Mouse (Mus musculus) spleen, adult 12 weeks (tissue): Measurements from ENCODE around the gene 6330409D20Rik.

Source experiments
- DNase-seq: peaks from one replicate; pipeline ENCODE4 v3.0.0; 2022; ENCODE audit warnings: low spot score

6330409D20Rik gene

DNA sequence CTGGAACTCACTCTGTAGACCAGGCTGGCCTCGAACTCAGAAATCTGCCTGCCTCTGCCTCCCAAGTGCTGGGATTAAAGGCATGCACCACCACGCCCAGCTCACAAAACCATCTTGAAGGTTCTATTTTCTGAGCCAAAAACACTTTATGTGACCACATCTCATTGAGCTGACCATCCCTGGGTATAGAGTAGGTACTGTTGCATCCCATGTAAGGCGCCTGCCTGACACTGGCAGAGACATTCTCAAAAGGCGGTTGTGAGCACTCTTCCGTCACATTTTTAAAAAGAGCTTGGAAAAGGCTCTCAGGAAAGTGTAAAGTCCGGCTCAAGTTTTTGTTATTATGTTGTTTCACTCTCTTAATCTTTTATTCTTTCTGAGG is 15.8 kb upstream of the 6330409D20Rik start:
- DNase-seq: no peak

DNA sequence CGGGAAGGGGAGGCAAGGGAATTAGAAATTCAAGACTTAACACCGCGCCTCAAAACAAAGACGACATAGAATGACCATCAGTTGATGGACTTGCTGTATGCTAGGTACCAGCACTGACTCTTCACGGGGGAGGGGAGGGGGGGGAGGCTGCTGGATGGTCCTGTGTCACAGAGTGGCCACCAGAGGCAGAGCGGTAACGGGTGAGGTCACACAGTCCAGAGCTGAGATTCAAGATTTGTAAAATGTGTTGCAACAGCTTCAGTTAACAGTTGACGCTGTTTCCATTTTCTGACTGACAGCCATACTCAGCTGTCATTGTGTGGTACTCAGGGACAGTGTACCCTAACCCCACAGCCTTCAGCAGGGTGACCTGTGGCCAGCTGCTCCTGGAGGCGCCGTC is 11.4 kb upstream of the 6330409D20Rik start:
- no peak for DNase-seq

DNA sequence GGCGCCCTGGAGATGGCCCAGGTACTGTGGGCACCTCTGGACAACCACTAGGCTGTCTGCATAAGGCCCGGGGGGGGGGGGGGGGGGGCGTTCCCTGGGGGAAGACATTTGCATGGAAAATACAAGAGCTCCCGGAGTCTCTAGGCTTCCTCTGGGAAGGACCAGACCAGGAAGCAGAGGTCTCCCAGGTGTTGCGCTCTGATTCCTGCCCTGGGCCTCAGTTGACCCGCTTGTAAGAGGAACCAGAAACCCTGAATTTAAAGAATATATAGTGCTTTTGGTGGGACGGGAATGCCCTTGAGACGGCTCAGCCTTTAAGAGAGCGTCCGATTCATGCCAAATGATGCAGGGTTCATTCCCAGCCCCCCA is 10.8 kb upstream of the 6330409D20Rik start:
- no peak for DNase-seq

DNA sequence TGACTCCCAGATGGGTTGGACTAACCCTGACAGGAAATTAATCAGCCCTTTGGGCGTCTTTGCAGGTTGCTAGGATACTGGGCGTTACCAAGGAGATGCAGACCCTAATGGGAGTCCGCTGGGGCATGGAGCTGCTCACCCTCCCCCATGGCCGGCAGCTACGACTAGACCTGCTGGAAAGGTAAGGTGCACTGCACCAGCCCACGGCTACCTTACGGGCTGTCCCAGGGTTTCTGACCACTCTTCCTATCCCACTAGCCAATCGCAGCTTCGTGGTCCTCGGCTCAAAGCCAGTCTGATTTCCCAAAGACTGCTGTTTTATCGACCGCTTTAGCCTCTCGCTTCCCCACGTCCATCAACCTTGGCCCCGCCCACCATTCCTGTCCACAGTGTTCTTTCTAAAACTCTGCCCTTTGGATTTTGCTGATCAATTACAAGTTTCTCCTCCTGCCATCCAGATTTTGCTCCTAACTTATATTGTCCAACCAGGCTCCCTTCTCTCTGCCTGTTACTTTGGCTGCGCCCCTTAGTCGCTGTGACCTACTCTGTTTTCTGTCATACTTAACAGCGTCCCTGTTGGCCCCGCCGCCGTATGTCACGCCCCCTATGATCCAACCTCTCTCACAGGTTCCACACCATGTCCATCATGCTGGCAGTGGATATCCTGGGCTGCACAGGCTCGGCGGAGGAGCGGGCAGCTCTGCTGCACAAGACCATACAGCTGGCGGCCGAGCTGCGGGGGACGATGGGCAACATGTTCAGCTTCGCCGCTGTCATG is 10.3 kb upstream of the 6330409D20Rik start:
- no peak for DNase-seq

DNA sequence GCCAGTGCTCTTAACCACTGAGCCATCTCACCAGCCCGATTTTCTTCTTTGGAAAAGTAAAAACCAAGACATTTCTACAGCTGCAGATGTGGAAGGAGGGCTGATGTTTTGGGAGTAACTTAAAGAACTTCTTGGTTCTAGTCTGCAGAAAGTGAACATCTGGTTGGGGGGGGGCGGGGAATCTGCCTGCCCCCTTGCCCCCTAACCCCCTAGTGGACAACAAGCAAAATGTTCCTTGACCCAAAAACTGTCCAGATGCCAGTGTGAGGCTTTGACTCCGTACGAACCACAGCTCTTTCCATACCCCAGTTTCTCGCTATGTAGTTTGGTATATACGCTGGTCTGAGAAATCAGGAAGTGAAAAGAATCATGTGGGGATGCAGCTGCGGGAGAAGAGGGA is 9.4 kb upstream of the 6330409D20Rik start:
- DNase-seq: no peak

DNA sequence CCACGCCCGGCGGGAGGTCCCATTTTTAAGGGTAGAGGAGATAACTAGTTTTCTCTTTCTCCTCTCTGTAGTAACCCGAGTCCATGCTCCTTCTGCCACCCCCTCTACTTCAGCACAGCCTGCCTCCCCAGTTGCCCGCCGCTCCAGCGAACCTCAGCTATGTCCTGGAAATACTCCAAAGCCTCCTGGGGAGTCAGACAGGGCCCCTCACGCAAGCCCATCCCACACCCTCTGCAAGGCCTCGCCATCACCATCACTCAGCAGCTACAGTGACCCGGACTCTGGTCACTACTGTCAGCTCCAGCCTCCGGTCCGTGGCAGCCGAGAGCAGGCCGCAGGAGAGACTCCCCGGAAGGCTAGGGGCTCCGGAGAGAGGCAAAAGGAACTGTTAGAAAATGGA is 8.3 kb upstream of the 6330409D20Rik start:
- no peak for DNase-seq

DNA sequence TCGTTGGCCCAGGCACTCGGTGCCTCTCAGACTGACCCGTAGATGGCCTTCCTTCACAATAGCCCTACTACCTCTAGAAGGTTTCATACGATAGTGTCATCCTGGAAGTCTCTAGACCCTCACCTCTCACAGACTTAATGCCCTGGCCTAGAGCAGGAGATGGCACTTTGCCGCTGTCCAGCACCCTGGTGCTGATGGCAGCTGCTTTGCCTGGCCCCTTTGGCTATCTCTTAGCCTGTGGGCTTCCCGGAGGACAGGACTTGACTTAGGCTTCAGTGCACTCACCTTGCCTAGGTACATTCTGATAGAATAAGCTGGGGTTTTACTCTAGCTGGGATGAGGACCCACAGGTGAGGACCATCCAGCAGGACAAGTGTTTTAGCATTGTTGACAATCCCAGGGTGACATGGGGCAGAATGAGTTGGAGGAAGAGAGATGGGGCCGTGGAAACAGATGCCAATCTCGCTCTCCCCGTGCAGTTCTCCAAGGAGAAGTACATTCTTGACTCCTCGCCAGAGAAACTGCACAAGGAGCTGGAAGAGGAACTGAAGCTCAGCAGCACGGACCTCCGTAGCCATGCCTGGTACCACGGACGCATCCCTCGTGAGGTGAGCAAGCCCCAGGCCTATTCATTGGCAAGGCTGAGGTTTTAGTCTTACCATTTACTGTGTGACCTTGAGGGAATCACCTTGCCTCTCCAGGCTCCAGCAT is 3.6 kb upstream of the 6330409D20Rik start:
- no peak for DNase-seq

DNA sequence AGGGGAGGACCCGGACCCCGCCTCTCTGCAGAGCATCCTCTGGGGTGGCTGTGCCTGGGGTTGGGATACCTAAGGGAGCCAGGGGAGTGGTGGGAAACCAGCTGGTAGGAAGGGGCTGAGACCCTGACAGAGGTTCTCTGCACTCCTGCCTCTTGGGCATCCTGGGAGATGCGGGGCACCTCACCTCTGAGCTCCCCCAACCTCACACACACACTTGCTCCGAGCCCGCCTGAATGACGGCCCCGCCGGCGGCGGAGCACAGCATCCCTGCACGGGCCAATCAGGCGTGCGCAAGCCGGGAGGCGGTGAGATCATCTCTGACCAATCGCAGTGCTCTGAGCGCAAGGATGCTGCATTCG is 1.3 kb upstream of the 6330409D20Rik start:
- DNase-seq: no peak

DNA sequence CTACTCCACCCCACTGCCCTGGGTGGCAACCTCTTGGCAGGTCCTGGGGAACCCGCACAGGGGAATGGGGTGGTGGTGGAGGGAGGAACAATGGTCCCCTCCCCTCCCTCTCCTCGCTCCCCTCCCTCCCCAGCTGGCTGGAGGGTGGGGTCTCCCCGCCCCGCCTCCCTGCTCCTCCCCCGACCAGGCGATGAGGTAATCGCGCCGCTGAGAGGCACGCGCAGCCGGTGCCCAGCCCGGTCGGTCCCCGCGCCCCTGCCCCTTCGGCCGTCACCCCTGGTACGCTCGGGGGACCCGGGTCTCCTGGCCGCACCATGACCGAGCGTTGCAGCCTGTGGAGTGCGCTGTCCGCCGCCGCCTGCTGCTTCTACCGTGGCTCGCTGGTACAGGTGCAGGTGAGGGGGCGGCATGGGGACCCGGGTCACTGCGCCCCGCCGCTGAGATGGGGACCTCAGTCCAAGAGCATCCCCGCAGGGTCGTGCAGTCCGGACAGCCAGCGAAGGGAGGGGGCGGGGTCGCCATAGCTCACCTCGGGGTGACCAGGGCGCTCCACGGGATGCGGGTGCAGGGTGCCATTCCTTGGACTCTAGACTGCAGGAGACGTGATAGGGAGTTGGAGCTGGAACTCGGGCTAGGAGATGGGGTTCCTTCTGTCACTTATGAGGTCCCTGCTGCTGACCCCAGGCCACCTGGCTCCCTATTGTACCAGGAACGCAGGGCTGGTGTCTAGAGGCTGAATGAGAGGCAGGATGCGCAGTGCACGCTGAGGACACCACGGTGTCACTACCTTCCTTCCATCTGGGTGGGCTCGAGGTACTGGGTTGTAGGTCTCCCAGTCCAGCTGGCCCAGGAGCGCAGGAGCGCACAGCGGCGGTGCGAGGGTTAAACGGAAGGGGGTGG is 707 bp upstream of the 6330409D20Rik start:
- no peak for DNase-seq

DNA sequence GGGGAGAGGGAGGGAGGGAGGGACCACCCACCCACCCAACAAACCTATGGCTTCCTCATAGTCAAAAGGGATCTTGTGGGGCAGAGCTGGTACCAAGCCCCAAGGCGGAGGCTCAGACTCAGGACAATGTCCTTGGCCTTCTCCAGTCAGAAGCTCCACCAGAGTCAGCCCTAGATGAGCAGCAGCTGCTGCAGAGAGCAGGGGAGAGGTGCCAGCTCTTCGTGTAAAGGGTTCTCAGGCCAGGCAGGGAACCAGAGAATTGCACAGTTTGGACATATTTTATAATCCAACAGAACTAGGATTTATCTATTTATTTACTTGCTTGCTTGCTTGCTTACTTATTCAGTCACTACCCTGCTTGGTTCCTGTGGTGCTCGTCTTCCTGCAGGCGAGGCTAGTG is 1.5 kb downstream of the 6330409D20Rik start:
- no peak for DNase-seq

DNA sequence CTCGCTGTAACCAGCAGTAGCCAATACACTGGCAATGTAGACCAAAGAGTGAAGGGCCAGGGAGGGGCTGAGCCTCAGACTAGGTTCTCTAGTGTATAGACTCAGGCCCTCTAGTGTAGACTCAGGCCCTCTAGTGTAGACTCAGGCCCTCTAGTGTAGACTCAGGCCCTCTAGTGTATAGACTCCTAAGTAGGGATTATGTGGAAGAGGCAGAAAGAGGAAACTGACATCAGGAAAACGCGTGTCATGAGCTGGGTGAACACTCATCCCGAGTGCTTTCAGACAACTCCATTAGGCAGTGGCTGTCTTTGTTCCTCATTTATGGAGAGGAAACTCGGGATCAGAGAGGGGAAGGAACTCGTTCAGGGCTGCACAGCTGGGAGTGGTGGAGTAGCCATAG is 3.8 kb downstream of the 6330409D20Rik start:
- no peak for DNase-seq

DNA sequence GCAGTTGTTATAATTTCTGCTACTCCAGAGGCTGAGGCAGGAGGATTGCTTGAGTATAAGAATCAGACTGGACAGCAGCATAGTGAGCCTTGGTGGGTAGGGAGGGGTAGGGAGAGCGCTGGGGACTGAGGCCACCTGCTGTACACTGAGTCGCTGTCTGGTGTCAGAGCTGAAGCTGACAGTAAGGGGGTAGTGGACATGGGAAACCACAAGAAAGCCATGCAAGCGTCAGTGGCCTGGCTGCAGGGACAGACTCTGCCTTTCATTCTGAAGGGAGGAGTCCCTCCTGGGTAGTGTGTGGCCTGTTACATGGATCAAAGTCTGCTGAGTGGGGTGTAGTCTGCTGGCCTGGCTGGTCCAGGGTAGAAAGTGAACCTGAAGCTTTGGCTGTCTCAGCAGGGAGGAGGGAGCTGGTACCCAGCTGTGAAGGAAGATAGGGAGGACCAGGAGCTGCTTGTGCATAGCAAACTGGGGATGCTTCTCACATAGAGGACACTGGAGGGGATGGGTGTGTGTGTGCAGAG is 4.4 kb downstream of the 6330409D20Rik start:
- DNase-seq: no peak

DNA sequence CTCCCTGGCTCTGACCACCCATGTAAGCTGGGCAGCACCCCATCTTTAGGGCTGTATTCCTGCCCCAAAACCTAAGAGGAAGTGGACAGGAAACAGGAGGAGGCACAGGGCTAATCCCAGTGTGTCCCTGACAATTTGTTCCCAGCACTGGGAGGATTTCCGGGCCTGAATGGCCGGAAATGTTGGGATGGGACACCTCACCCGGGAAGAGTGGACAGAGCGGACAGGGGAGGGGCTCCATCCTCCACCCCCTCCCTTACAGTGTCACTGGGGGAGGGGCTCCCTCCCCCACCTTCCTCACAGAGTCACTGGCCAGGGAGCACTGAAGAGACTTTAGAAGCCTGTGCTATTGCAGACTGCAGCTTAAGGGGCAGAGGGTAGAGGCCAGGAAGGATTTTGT is 5.9 kb downstream of the 6330409D20Rik start:
- no peak for DNase-seq

DNA sequence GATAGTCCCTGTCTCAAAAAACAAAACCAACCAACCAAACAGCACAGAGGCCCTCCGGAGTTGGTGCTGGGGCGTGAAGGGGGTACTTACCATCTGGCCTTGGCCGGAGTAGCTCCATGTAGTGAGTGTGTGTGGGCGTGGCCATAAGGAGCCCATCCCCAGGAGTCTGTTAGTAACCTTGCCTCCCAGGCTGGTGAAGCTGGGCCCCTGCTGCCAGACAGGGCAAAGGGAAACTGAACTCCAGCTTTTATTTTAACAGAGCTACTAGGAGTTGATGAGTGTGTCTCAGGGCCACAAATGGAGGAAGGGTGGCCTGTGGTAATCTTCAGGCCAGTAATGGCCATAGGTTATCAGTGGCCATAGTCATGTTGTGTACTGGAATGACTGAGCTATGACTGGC is 6.3 kb downstream of the 6330409D20Rik start:
- no peak for DNase-seq

DNA sequence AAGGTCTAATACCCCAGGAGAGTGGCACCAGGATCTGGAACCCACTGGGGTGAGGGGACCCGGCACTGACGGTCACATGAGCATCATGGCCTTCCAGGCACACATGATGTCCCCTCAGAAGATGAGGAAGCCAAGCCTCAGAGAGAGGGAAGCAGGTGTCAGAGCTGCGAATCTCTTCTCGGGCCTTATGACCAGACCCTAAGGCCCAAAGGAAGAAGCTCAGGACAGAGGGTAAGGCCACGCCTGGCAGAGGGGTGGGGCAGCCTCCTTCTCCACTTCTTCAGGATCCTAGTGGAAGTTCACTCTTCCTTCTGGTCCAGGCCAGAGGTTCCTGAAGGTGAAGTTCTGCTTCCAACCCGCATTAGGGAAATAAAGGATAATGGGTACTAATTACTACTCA is 8.1 kb downstream of the 6330409D20Rik start:
- no peak for DNase-seq

DNA sequence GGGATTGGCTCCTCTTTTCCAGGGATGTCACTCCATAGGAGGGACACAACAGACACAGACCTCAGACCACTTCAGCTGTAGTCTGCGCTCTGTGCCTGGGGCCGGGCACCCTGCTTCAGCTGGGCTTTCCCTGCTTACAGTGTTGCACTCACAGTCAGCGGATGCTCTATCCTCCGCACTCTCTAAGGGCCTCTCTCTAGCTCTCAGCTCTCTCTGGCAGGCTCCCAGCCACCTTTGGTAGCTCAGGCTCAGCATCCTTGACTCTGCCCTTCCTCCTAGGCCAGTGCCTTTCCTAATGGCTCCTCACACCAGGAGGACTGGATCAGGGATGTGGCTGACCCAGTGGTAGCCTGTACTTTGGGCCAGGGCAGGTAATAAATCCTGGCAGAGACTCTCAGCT is 8.9 kb downstream of the 6330409D20Rik start:
- no peak for DNase-seq

DNA sequence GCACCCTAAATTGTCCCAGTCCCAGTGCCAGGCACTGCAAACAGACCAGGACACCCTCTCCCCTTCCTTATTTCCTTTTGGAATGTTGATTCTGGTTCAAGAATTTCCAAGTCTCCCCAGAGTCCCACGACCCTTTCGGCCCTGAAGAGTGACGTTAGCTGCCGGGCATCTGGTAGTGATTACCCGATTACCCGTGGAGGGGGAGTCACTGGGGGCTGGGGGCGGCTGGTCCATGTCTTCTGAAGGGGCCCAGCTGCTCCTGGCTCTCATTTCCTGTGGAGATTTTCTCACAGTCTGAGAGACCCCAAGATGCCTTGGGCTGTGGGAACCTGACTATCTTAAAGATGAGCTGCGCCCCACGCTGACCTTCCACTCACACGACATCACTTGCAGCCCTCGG is 10.0 kb downstream of the 6330409D20Rik start:
- DNase-seq: no peak

DNA sequence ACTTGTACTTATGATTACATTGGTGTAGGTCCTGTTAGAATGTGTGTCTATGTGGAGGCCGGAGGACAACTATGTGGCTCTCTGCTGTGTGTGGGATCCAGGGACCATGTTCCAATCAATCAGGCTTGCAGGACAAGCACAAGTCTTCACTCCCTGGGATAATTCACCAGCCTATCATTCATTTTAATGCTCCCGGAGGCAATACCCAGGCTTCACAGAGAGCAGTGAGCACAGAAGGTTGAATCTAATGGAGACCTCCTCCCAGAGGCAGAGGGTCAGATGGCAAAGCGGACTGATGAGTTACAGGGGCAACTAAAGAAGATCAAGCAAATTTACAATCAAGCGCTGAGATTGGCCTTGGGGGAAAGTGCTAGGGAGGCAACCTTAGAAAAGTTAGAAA is 11.3 kb downstream of the 6330409D20Rik start:
- DNase-seq: no peak

DNA sequence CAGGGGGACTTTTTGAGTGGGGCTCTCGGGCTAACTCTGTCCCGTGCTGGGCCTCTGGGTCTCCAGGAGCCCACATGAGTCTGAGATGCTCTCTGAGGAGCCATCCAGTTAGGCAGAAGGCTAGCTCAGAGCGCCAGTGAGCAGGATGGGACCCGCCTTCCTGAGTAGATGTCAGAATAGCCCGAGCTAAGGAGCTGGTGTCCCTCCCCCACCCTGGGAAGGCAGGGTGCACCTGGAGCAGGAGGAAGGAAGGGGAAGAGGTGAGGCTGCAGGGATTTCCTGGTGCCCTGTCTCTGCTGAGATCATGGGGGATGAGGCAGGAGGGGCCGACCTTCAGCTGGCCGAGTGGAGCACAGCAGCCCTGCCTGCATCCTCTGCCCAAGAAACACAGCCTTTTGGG is 12.4 kb downstream of the 6330409D20Rik start:
- DNase-seq: no peak

DNA sequence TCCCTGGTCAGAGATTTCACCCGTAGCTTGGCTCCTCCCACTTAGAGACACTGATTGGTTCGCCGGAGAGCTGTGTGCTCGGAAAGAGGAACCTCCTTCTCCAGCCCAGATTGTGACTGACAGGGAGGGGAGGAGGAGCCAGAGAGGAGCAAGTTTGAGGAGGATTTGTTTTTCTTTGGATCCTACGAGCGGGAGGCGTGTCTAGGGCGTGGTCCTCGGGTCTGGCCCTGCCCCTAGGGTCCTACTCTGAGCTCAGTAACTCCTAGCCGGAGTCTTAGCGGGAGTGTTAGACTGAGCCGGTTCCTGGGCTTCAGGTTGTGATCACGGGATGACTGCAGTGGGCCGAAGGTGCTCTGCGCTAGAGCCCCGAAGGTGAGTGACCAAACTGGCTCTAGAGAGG is 13.4 kb downstream of the 6330409D20Rik start:
- DNase-seq: peak; percentile 40

DNA sequence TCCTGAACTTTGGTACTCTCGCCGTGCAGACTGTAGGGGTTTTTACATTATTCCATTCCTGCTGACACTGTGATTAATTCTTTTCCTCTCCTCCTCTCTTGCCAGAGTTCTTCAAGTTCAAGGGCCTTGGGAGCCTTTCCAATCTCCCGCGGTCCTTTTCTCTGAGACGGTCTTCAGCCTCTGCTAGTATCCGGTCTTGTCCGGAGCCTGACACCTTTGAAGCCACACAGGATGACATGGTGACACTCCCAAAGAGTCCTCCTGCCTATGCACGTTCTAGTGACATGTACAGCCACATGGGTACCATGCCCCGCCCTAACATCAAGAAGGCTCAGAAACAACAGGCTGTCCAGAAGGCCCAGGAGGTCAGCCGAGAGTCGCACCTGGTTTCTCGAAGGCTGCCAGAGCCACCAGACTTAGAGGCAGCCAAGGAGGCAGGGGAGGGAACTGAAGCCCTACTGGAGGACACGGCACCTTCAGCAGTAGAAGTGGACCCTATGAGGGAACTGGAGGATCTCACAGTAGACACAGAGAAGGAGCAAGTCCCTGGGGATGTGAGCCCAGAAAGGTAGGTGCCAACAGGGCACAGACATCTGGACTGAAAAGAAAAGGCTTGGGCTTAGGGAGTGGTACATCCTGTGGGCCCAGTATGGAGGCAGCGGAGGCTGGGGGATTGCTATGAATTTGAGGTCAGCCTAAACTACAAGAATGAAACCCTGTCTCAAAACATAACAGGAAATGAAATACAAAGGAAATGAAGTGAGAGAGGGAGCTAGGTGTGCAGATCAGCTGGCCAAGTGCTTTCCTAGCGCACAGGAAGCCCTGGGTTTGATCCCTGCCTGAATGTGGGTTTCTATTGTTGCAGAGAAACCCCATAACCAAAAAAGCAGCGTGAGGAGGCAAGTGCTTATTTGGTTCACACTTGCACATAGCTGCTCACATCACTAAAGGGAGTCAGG is 15.7 kb downstream of the 6330409D20Rik start:
- DNase-seq: no peak

DNA sequence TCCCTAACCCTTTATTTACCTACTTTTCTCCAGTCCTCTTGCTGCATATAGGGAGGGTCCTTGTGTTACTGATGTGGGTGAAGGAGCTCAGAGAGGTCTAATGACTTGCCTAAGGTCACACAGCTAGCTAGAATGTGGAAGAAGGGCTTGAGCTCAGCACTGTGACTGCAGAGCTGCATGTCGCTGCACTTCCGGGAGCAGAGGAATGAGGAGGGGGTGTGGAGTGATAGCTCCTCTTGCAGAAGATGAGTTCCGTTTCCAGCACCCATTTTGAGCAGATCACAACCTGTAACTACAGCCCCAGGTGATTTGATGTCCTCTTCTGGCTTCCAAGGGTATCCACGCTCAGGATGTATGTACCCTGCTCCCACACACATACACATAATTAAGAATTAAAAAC is 16.7 kb downstream of the 6330409D20Rik start:
- no peak for DNase-seq
